Mouse (Mus musculus) intestine, embryonic 16.5 days (tissue): ENCODE results near the gene Ruvbl1. TPM values are rescaled to one million over a fixed set of nuclear protein-coding genes. Genes with fewer than 3 reads are reported as not detected.

Source experiments
- ATAC-seq: fragments of 200-750 bp; cut with Nextera tagmentation; 2 replicates; pipeline ENCODE4 v1.8.0; 2017; ENCODE audit warnings: moderate TSS enrichment, moderate library complexity
- H3K27ac ChIP-seq: fragments of 300-500 bp; sonication (generic); 2 replicates; pipeline ENCODE4 v1.5.1; 2014; ENCODE audit warnings: mild to moderate bottlenecking, low read length
- H3K27me3 ChIP-seq: fragments of 300-500 bp; sonication (generic); replicated peaks from 2 replicates; pipeline ENCODE4 v1.6.1; 2014; ENCODE audit warnings: low read length, control low read depth, mixed read lengths; ENCODE audit not compliant: control insufficient read depth, insufficient read depth
- H3K36me3 ChIP-seq: fragments of 300-500 bp; sonication (generic); 2 replicates; pipeline ENCODE4 v1.6.1; 2014; ENCODE audit warnings: low read length, control low read depth; ENCODE audit not compliant: control insufficient read depth, insufficient read depth
- H3K4me1 ChIP-seq: fragments of 300-500 bp; sonication (generic); 2 replicates; pipeline ENCODE4 v1.6.1; 2014; ENCODE audit warnings: low read length, control low read depth, mixed read lengths; ENCODE audit not compliant: control insufficient read depth, insufficient read depth
- H3K4me2 ChIP-seq: fragments of 300-500 bp; sonication (generic); 2 replicates; pipeline ENCODE4 v1.6.1; 2014; ENCODE audit warnings: low read depth, low read length, control low read depth
- H3K4me3 ChIP-seq: fragments of 300-500 bp; sonication (generic); 2 replicates; pipeline ENCODE4 v1.5.1; 2014; ENCODE audit warnings: mild to moderate bottlenecking, low read length
- H3K9ac ChIP-seq: fragments of 300-500 bp; sonication (generic); 2 replicates; pipeline ENCODE4 v1.6.1; 2014; ENCODE audit warnings: low read depth, low read length
- H3K9me3 ChIP-seq: fragments of 300-500 bp; sonication (generic); 2 replicates; pipeline ENCODE4 v1.6.1; 2016; ENCODE audit warnings: low read length, control low read depth; ENCODE audit not compliant: control insufficient read depth
- WGBS: fragments of 180-500 bp; shearing (Covaris S2); extraction: QIAGEN DNeasy Blood & Tissue Kit; methylation state at CpG from one replicate; pipeline ENCODE4 v1.1.7; 2014; 5-methylcytosine and 5-hydroxymethylcytosine counted together
- polyA plus RNA-seq: library from polyadenylated mRNA; unstranded; fragments of >200 nt; fragmentation: Nextera tagmentation; extraction: Ambion mirVana; gene quantifications from 2 replicates; pipeline ENCODE4 v1.2.1, GENCODE M21; 2015

The Ruvbl1 gene
- polyA plus RNA-seq, 1 experiment from 2014 or later, result 125 TPM

GRCm38 (mm10) chr6:88524056-88524455 is 58.8 kb downstream of the Ruvbl1 start:
- Histone ChIP-seq H3K4me2 (no peak overlapping the region), H3K9ac (no peak overlapping the region), H3K36me3 (no peaks in the 10 kb centered on the region), H3K27ac (no peak overlapping the region), H3K27me3 (no peaks in the 10 kb centered on the region), H3K4me1 (no peaks in the 10 kb centered on the region), H3K4me3 (no peak overlapping the region), H3K9me3 (no peaks in the 10 kb centered on the region)
- ATAC-seq, result no peak
- 85% methylated on average over 4 of the region's 4 CpGs for WGBS

- Histone ChIP-seq H3K4me3 (no peak overlapping the region), H3K9me3 (no peaks in the 10 kb centered on the region), H3K27me3 (no peaks in the 10 kb centered on the region), H3K4me1 (no peaks in the 10 kb centered on the region), H3K9ac (no peak overlapping the region), H3K36me3 (no peaks in the 10 kb centered on the region), H3K27ac (no peak overlapping the region), H3K4me2 (no peak overlapping the region)
- ATAC-seq, result no peak
These were observed 65.1 kb downstream of the Ruvbl1 start for GRCm38 (mm10) chr6:88530306-88530705.

- Histone ChIP-seq H3K4me2 (no peak overlapping the region), H3K4me3 (no peak overlapping the region), H3K36me3 (no peaks in the 10 kb centered on the region), H3K9me3 (no peaks in the 10 kb centered on the region), H3K4me1 (no peaks in the 10 kb centered on the region), H3K27ac (no peak overlapping the region), H3K27me3 (no peaks in the 10 kb centered on the region), H3K9ac (no peak overlapping the region)
- ATAC-seq, result no peak
- 64% methylated on average over 2 of the region's 2 CpGs for WGBS
These were observed 75.0 kb downstream of the Ruvbl1 start for GRCm38 (mm10) chr6:88540093-88540755.

GRCm38 (mm10) chr6:88544241-88544640 is 79.0 kb downstream of the Ruvbl1 start:
- peaks cover 6% of the 10 kb centered on the region; the same call in 1 of the 2 replicates for H3K27me3 ChIP-seq
- no peak overlapping the region for H3K4me3 ChIP-seq
- H3K9me3 ChIP-seq, result no peaks in the 10 kb centered on the region
- no peak overlapping the region for H3K9ac ChIP-seq
- H3K36me3 ChIP-seq, result no peaks in the 10 kb centered on the region
- H3K4me2 ChIP-seq, result no peak overlapping the region
- no peak overlapping the region for H3K27ac ChIP-seq
- H3K4me1 ChIP-seq, result no peaks in the 10 kb centered on the region
- WGBS, result 78% methylated on average over 3 of the region's 3 CpGs
- no peak for ATAC-seq

- peaks cover 6% of the 10 kb centered on the region; the same call in 1 of the 2 replicates for H3K27me3 ChIP-seq
- no peak overlapping the region for H3K27ac ChIP-seq
- H3K9me3 ChIP-seq, result no peaks in the 10 kb centered on the region
- H3K4me3 ChIP-seq, result no peak overlapping the region
- no peak overlapping the region for H3K9ac ChIP-seq
- no peaks in the 10 kb centered on the region for H3K4me1 ChIP-seq
- no peak for ATAC-seq
- H3K4me2 ChIP-seq, result no peak overlapping the region
- H3K36me3 ChIP-seq, result no peaks in the 10 kb centered on the region
- WGBS, result 40% methylated on average over 11 of the region's 11 CpGs
These were observed 79.6 kb downstream of the Ruvbl1 start for GRCm38 (mm10) chr6:88544644-88545396.

GRCm38 (mm10) chr6:88545397-88545790 is 80.2 kb downstream of the Ruvbl1 start:
- no peak overlapping the region for H3K4me3 ChIP-seq
- no peak overlapping the region for H3K4me2 ChIP-seq
- H3K27ac ChIP-seq, result no peak overlapping the region
- H3K36me3 ChIP-seq, result no peaks in the 10 kb centered on the region
- H3K9ac ChIP-seq, result no peak overlapping the region
- 33% methylated on average over 10 of the region's 10 CpGs for WGBS
- ATAC-seq, result no peak
- no peaks in the 10 kb centered on the region for H3K4me1 ChIP-seq
- peaks cover 6% of the 10 kb centered on the region; the same call in 1 of the 2 replicates for H3K27me3 ChIP-seq
- H3K9me3 ChIP-seq, result no peaks in the 10 kb centered on the region

Other genes with a start within 250 kb of the Ruvbl1 start
- gene Dnajb8, start 243.1 kb upstream of the Ruvbl1 start, polyA plus RNA-seq, result not detected in 2 replicates
- gene Eefsec, start 18.9 kb upstream of the Ruvbl1 start, polyA plus RNA-seq, result 34.4 and 40.8 TPM in 2 replicates
- 277 and 297 TPM in 2 replicates for gene Sec61a1, start 53.5 kb downstream of the Ruvbl1 start, polyA plus RNA-seq
- 0.21 and 0.32 TPM in 2 replicates for gene Kbtbd12, start 172.5 kb downstream of the Ruvbl1 start, polyA plus RNA-seq